Mouse (Mus musculus): ENCODE data around the gene F10.

F10 gene

DNA sequence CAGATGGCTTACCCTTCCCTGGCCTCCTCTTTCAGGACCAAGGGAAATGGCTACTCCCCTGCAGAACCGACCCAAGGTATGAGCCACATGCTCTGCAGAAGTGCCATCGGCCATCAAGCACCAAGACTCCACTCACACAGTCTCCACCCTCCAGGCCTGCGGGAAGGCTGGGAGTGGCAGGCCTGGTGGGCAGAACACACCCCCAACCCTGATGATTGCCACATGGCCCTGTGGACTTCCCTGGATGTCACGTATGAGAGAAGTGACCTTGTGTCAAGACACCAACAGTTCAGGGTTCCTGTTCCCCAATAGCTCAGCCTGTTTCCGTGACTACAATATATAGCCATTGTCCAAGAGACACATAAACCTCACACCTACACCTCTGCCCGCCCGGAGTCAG is at the start of gene F10:
Gene F10 (plus strand): TSS at position 294 of the 400 bp plus-strand sequence.
- no peak for DNase-seq (ENCODE audit: low read depth, low spot score)

- no peak for DNase-seq (ENCODE audit: low read depth, low spot score)
These were observed 49.5 kb upstream of the F10 start for GRCm38 (mm10) chr8:12987571-12987970.

GRCm38 (mm10) chr8:12988722-12989430 is 48.2 kb upstream of the F10 start:
- no peak for DNase-seq (ENCODE audit: low read depth, low spot score)

- DNase-seq (ENCODE audit: low read depth, low spot score) = no peak
These were observed 45.7 kb upstream of the F10 start for GRCm38 (mm10) chr8:12991411-12991810.

- DNase-seq (ENCODE audit: low read depth, low spot score) = no peak
These were observed 42.6 kb upstream of the F10 start for GRCm38 (mm10) chr8:12994468-12994867.

DNA sequence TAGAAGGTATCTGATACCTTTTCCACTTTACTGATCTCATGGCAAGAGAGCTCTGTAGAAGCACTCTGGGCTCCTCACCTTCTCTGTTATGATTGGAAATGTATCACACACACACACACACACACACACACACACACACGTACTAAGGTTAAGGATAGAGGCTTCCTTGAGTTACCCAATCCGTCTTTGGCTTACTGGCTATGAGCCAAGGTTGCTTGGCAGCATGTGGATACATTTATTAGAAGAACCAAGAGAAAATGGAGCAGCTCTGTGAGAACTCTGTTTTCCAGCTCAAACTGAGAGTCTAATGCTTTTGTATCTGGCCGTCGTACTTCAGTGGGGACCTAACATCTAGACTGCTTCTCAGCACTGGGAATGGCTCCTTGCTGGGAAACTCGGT is 41.6 kb upstream of the F10 start:
- DNase-seq (ENCODE audit: low read depth, low spot score) = no peak

- DNase-seq (ENCODE audit: low read depth, low spot score) = no peak
These were observed 40.3 kb upstream of the F10 start for GRCm38 (mm10) chr8:12996831-12997275.

DNA sequence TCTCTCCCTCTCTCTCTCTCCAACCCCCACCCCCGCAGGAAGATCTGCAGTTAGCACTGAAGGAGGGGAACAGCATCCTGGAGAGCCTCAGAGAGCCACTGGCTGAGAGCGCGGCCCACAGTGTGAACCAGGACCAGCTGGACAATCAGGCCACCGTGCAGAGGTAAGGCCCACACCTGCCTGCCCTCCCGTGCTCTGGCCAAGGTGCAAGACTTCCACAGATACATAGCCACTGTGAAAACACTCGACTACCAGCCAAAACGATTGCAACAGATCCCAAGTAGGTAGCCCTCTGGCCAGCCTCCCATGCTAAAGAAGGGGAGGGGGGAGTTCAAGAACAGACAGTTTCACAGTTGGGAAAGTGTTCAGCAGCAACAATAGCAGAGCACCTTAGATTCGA is 38.8 kb upstream of the F10 start:
- no peak for DNase-seq (ENCODE audit: low read depth, low spot score)

DNA sequence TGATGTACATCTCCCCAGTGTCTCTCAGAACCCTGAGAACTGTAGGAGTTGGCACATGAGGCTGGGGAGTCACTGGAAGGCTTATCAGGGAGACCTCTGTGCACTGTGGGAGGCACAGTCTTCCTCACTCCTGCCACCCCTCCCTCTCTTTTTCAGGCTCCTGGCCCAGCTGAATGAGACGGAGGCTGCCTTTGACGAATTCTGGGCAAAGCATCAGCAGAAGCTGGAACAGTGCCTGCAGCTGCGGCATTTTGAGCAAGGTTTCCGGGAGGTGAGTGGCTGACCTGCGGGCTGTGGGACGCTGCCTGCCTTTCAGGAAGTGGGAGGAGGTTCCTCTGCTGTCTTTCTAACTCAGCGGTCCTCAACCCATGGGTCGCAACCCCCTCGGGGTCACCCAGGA is 37.3 kb upstream of the F10 start:
- DNase-seq (ENCODE audit: low read depth, low spot score) = no peak

- no peak for DNase-seq (ENCODE audit: low read depth, low spot score)
These were observed 29.6 kb upstream of the F10 start for GRCm38 (mm10) chr8:13007458-13007857.

DNA sequence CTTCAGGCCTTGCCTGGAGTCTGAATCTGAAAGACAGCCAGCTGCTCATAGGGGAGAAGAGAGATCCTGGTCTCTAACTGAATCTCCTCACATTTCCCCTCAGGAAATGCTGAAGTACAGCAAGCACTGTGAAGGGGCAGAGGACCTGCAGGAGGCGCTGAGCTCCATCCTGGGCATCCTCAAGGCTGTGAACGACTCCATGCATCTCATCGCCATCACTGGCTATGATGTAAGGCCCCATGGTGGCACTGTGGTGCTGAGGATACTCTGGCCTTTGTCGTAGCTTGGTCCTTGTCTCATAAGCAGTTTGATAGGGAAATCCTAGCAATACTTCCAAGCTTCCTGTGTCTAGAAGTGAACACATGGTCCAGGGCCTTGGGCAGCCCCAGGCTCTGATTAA is 26.8 kb upstream of the F10 start:
- no peak for DNase-seq (ENCODE audit: low read depth, low spot score)

GRCm38 (mm10) chr8:13019560-13019959 is 17.5 kb upstream of the F10 start:
- DNase-seq (ENCODE audit: low read depth, low spot score) = no peak

DNA sequence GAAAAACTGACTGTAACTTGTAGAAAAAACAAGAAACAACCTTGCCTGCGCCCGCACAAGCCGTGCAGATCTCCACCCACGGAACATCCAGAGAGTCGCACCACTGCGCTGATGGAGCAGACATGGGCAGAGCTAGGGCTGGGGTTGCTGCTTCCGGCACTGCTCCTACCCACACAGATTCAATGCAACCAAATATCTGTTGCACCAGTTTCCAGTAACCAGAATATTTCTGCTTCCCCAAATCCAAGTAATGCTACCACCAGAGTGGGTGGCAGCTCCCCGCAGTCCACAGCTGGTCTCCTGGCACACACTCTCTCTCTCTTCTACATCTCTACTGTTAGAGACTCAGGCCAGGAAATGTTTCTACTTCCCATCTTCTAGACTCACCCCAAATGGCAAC is 15.3 kb upstream of the F10 start:
- no peak for DNase-seq (ENCODE audit: low read depth, low spot score)

DNA sequence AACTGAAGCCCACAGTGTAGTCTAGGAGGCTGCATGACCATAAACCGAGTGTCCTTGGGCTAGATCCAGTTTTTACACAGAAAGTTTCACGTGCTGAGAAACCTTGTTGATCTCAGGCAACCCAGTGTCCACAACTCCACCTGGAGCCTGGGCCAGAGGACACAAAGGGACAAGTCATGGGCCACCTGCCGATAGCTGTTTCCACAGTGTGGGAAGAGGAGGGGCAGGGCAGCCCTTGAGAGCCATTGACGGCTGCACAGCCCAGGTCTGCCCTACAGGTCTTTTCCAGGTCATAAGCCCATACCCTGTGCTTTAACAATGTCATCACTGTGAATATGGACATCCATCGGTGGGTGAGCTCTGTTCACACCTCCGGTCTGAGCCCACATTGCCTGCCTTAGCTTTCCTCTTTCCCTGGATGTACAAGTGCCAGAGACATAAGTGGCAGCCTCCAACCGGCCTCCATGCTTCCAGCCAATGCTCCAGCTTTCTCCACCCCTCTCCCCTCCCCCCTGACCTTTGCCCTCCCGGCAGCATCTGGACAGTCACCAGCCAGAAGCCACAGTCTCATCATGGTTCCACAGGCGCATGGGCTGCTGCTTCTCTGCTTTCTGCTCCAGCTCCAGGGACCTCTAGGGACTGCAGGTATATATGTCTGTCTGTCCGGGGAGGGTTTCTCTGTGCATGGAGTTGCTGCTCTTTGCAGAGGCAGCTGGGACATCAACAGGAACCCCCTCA is 11.5 kb upstream of the F10 start, which contains the start of gene F7:
Gene F7 (plus strand): TSS at position 548 of the 738 bp plus-strand sequence.
- no peak for DNase-seq (ENCODE audit: low read depth, low spot score)

GRCm38 (mm10) chr8:13027615-13028014 is 9.5 kb upstream of the F10 start:
- no peak for DNase-seq (ENCODE audit: low read depth, low spot score)

GRCm38 (mm10) chr8:13028482-13028881 is 8.6 kb upstream of the F10 start:
- DNase-seq (ENCODE audit: low read depth, low spot score) = no peak

- no peak for DNase-seq (ENCODE audit: low read depth, low spot score)
These were observed 729 bp upstream of the F10 start for GRCm38 (mm10) chr8:13036346-13036812.

GRCm38 (mm10) chr8:13037569-13037968 is 461 bp downstream of the F10 start:
- no peak for DNase-seq (ENCODE audit: low read depth, low spot score)

DNA sequence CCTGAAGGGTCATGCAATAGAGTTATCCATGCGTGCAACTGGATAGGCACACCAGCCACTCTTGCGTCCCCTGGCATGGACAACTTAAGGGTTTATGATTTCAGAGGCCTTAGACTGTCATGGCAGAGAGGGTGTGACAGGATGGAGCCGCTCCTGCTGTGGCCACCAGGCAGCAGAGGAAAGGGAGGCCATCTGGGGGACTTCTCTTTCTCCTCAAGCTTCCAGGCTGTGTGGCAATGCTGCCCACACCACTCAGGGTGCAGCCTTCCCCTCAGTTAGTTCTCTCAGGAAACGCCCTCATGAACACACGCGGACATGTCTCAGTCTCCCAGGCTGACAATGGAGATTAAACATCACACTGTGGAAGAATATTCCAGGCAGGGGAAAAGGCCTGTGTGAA is 1.9 kb downstream of the F10 start:
- no peak for DNase-seq (ENCODE audit: low read depth, low spot score)

DNA sequence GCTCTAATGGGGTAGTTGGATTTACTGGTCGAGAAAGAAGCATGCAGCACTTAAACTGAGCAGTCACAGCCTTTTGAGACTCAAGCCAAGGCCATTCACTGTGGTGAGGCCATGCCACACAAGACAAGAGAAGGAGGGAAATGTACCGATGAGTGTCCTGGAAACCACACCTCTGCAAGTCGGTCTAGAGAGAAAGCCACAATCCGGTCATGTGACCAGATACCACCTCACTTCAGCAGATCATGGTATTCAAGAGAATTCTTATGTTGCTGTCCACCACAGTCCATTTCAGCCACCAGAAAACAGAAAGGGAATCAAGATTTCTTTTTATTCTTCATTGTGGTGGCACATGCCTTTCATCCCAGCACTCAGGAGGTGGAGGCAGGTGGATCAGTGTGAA is 4.4 kb downstream of the F10 start:
- DNase-seq (ENCODE audit: low read depth, low spot score) = no peak

GRCm38 (mm10) chr8:13047652-13048051 is 10.5 kb downstream of the F10 start:
- no peak for DNase-seq (ENCODE audit: low read depth, low spot score)

DNA sequence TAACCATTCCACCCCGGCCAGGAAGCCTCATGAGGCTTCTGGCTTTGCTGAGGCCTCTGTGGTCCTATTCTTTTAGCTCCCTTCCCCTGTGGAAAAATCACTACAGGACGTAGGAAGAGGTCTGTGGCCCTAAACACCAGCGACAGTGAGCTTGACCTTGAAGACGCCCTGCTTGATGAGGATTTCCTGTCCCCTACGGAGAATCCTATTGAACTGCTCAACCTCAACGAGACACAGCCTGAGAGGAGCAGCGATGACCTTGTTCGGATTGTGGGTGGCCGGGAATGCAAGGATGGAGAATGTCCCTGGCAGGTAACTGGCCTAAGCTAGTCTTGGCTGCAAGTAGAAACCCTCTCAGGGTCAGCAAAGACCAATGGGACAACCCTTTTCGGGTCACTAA is 13.4 kb downstream of the F10 start:
- no peak for DNase-seq (ENCODE audit: low read depth, low spot score)

GRCm38 (mm10) chr8:13057351-13057750 is 20.2 kb downstream of the F10 start:
- no peak for DNase-seq (ENCODE audit: low read depth, low spot score)

Data from WW6 (cell line).